Mouse (Mus musculus): ENCODE measurements at regions not wholly inside any gene's neighbourhood (a gene's known extent, or its start where the extent isn't known, plus 50 kb on each side); places are given as distances from the start of the nearest gene placed in this dataset.
A peak's percentile ranks its signal among the peaks of the same experiment; 100 is the strongest.

DNA sequence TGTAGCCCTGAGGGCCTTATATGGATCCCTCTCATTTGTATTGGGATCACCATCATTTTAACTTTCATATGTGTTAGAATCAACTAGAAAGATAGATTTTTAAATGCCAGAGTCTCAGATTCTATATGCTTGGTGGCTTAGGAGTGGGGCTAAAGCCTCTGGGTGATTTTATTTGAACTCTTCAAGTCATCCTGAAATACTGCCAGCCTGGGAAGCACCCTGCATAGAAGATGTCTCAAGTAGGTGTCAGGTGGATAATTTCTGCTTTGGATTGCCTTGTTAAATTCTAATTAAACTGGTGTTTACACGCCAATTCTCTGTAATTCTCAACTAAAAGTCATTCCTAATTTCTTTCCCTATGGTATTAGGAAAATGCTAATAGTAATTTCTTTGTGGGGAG, 4154.0 kb downstream of the 9330182O14Rik start:
- ATAC-seq (no peak), DNase-seq (ENCODE audit: low read depth, low spot score) (no peak)
- TF ChIP-seq CTCF (IDR thresholded peaks at IDR 0.05) = no peak
- no peaks in the 10 kb centered on the region for H3K27me3 ChIP-seq
- CTCF ChIA-PET = no interaction called here
- in situ Hi-C loops (cut with MboI; ENCODE audit: low pct_unique_long_range_greater_than_20kb) = no loop called here
- POLR2A ChIA-PET = no interaction called here

DNA sequence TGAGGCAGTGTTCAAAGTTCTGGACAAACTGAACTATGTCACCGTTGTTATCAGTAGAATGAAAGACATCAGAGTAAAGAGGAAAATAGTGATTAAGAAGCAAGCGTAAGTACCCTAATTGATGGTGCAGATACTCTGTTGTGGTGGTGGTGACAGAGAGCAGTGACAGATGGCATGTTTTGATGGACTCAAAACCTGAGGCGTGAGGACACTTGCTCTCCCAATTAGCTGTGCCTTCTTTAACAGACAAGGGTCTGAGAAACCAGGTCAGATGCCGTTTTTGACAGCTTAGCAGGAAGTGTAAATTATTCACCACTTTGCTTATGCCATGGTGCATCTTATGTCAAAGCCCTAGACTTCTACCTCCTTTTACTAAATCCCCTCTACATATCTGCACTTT, 4154.5 kb downstream of the 9330182O14Rik start:
- no peaks in the 10 kb centered on the region for H3K27me3 ChIP-seq
- no peak for TF ChIP-seq CTCF (IDR thresholded peaks at IDR 0.05)
- in situ Hi-C loops (cut with MboI; ENCODE audit: low pct_unique_long_range_greater_than_20kb) = no loop called here
- CTCF ChIA-PET = no interaction called here
- ATAC-seq = no peak
- DNase-seq (ENCODE audit: low read depth, low spot score) = no peak
- POLR2A ChIA-PET = no interaction called here

GRCm38 (mm10) chr15:44301491-44301890, 4167.3 kb downstream of the 9330182O14Rik start:
- in situ Hi-C loops (cut with MboI; ENCODE audit: low pct_unique_long_range_greater_than_20kb) = no loop called here
- POLR2A ChIA-PET = no interaction called here
- DNase-seq (ENCODE audit: low read depth, low spot score) = no peak
- TF ChIP-seq CTCF (IDR thresholded peaks at IDR 0.05) = no peak
- CTCF ChIA-PET = no interaction called here
- peaks cover 6% of the 10 kb centered on the region for H3K27me3 ChIP-seq
- no peak for ATAC-seq

- ChIA-PET POLR2A (interaction anchor here (0.6 kb wide), 1 partner anchor 185 kb away, joined by 3 read pairs; no protein-coding TSS in a partner anchor), CTCF (no interaction called here)
- in situ Hi-C loops (cut with MboI; ENCODE audit: low pct_unique_long_range_greater_than_20kb) = no loop called here
- DNase-seq (ENCODE audit: low read depth, low spot score) = no peak
- ATAC-seq = peak; percentile 57
- H3K27me3 ChIP-seq = no peaks in the 10 kb centered on the region
- no peak for TF ChIP-seq CTCF (IDR thresholded peaks at IDR 0.05)
Observed at GRCm38 (mm10) chr15:44310888-44311287, 4176.7 kb downstream of the 9330182O14Rik start.

DNA sequence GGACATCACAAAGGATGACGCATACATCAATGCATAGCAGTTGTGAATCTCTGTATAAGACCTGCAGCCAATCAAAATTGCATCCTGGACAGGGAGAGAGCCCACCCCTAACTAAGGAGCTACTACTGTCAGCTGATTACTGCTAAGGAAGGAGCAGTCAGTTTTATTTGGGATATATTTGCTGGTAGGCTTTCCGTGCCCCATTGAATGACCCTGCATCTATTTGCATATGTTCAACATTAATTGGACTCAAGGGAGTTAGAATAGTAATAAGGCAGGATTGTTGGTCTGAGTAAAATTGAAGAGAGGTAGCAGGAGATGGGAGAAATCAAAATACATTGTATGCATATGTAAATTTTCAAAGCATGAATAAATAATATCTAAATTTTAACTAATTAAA, 4179.1 kb downstream of the 9330182O14Rik start:
- H3K27me3 ChIP-seq = no peaks in the 10 kb centered on the region
- ChIA-PET CTCF (no interaction called here), POLR2A (no interaction called here)
- in situ Hi-C loops (cut with MboI; ENCODE audit: low pct_unique_long_range_greater_than_20kb) = no loop called here
- DNase-seq (ENCODE audit: low read depth, low spot score) = no peak
- TF ChIP-seq CTCF (IDR thresholded peaks at IDR 0.05) = no peak
- no peak for ATAC-seq
